Mouse (Mus musculus): ENCODE data around the gene Ghrl. TPM values are rescaled to one million over a fixed set of nuclear protein-coding genes. Genes with fewer than 3 reads are reported as not detected.
A peak's percentile ranks its signal among the peaks of the same experiment; 100 is the strongest.
"Not testable (repeated sequence)": the region's sequence is repeated elsewhere in the genome, so short reads cannot be mapped to it uniquely, and the experiment has no call there.

Ghrl gene
- polyA plus RNA-seq, 1 experiment from 2014 or later: 139 TPM

DNA sequence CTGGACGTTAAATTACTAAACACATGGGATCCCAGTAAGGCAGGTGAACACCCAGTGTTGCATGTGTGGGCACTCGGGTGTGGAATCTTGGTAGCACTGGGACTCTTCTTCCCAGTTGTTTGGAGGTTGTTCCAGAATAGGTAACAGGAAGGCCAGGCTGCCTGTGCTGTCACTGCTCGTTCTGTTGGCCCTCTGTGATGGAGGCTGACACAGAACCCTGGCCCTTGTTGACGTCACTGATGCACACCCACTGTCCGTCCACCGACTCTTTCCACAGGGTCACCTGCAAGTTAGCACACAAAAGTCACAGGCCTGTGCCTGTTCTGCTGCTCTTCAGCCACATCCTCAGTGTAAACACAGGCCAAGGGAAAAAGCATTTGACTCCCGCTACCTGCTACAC lies 8.5 kb upstream of the Ghrl start:
- H3K27ac ChIP-seq (ENCODE audit: low read depth, low read length): no peak overlapping the region
- no peaks in the 10 kb centered on the region for H3K27me3 ChIP-seq (replicated peaks; ENCODE audit: control insufficient read depth, insufficient read depth, low read length)
- no peaks in the 10 kb centered on the region for H3K9me3 ChIP-seq (ENCODE audit: control insufficient read depth)
- ATAC-seq: no peak
- H3K4me1 ChIP-seq (replicated peaks; ENCODE audit: control insufficient read depth, insufficient read depth, low read length): no peaks in the 10 kb centered on the region
- peaks cover 77% of the 10 kb centered on the region for H3K36me3 ChIP-seq (ENCODE audit: control insufficient read depth, insufficient read depth)
- no peak overlapping the region for H3K9ac ChIP-seq (ENCODE audit: low read depth, low read length)
- no peak for TF ChIP-seq CTCF (IDR thresholded peaks at IDR 0.05; ENCODE audit: low read depth)
- H3K4me2 ChIP-seq (replicated peaks; ENCODE audit: low read depth): no peak overlapping the region
- no peak overlapping the region for H3K4me3 ChIP-seq (ENCODE audit: low read depth, low read length)
- 89% methylated on average over 7 of the region's 7 CpGs for WGBS

DNA sequence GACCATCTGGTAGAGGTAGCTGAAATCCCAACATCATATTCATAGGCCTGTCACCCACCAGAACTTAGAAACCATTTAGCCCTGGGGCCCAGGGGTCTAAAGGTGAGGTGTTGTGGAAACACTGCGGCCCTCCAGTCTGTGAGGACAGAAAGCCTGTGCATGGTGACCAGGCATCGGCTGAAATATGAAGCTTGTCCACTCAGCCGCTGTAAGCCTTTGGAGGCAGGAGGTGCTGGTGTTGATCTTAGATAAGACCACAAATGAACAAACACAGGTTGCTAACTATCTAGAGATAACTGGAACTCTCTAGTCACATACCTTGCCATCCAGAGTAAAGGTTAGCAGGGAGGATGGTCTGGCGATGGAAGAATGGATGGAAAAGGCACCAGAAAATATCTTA lies 1.4 kb upstream of the Ghrl start:
- Histone ChIP-seq H3K4me3 (ENCODE audit: low read depth, low read length) (no peak overlapping the region), H3K9me3 (ENCODE audit: control insufficient read depth) (no peaks in the 10 kb centered on the region), H3K36me3 (ENCODE audit: control insufficient read depth, insufficient read depth) (peaks cover 39% of the 10 kb centered on the region), H3K4me1 (replicated peaks; ENCODE audit: control insufficient read depth, insufficient read depth, low read length) (no peaks in the 10 kb centered on the region), H3K27ac (ENCODE audit: low read depth, low read length) (no peak overlapping the region), H3K9ac (ENCODE audit: low read depth, low read length) (no peak overlapping the region), H3K4me2 (replicated peaks; ENCODE audit: low read depth) (no peak overlapping the region), H3K27me3 (replicated peaks; ENCODE audit: control insufficient read depth, insufficient read depth, low read length) (no peaks in the 10 kb centered on the region)
- WGBS: 47% methylated on average over 4 of the region's 4 CpGs
- no peak for ATAC-seq
- no peak for TF ChIP-seq CTCF (IDR thresholded peaks at IDR 0.05; ENCODE audit: low read depth)

DNA sequence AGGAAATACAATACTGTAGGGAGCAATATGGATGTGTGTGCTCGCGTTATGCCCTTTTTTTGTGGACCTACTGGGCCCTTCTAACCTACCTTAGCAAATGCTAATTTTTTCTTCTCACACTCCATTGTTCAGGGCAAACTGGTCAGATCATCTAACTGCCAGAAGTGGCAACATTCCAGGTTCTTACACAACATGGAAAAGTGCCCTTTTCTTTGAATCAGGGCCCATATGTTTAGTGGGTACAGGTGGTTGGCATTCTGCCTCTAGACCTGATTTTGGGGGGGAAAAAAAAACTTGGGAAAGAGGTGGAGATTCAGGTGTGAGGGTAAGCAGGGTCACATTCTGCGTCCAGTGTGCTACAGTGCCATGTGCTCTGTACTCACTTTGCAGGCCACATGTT lies 2.1 kb downstream of the Ghrl start:
- no peak overlapping the region for H3K4me3 ChIP-seq (ENCODE audit: low read depth, low read length)
- no peak overlapping the region for H3K4me2 ChIP-seq (replicated peaks; ENCODE audit: low read depth)
- no peak for TF ChIP-seq CTCF (IDR thresholded peaks at IDR 0.05; ENCODE audit: low read depth)
- no peak overlapping the region for H3K9ac ChIP-seq (ENCODE audit: low read depth, low read length)
- H3K27ac ChIP-seq (ENCODE audit: low read depth, low read length): no peak overlapping the region
- no peaks in the 10 kb centered on the region for H3K9me3 ChIP-seq (ENCODE audit: control insufficient read depth)
- no peak for ATAC-seq
- no peaks in the 10 kb centered on the region for H3K27me3 ChIP-seq (replicated peaks; ENCODE audit: control insufficient read depth, insufficient read depth, low read length)
- 86% methylated on average over 3 of the region's 3 CpGs for WGBS
- peaks cover 57% of the 10 kb centered on the region for H3K36me3 ChIP-seq (ENCODE audit: control insufficient read depth, insufficient read depth)
- no peaks in the 10 kb centered on the region for H3K4me1 ChIP-seq (replicated peaks; ENCODE audit: control insufficient read depth, insufficient read depth, low read length)

DNA sequence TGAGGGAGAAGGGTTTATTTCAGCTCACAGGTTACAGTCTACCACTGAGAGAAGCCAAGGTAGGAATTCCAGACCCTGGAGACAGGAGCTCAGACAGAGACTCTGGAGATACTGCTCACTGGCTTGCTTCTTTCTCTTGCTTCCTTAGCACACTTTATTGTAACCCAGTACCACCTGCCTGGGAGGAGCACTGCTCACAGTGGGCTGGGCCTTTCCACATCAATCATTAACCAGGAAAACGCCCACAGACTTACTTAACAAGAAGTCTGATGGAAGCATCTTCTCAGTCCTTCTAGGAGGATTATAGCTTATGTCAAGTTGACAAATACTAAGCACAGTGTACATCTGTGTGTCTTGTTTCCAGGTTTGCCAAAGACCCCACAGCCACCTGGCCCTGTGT lies 4.9 kb downstream of the Ghrl start:
- Histone ChIP-seq H3K27ac (ENCODE audit: low read depth, low read length) (no peak overlapping the region), H3K4me2 (replicated peaks; ENCODE audit: low read depth) (no peak overlapping the region), H3K9me3 (ENCODE audit: control insufficient read depth) (no peaks in the 10 kb centered on the region), H3K4me1 (replicated peaks; ENCODE audit: control insufficient read depth, insufficient read depth, low read length) (0 out of 2 replicates have a peak, but pooled peaks cover 3% of the 10 kb centered on the region), H3K36me3 (ENCODE audit: control insufficient read depth, insufficient read depth) (peaks cover 69% of the 10 kb centered on the region), H3K27me3 (replicated peaks; ENCODE audit: control insufficient read depth, insufficient read depth, low read length) (no peaks in the 10 kb centered on the region), H3K4me3 (ENCODE audit: low read depth, low read length) (no peak overlapping the region), H3K9ac (ENCODE audit: low read depth, low read length) (no peak overlapping the region)
- peak; percentile 58 for ATAC-seq
- TF ChIP-seq CTCF (IDR thresholded peaks at IDR 0.05; ENCODE audit: low read depth): no peak
- WGBS: 31% methylated on average over 1 of the region's 1 CpGs

DNA sequence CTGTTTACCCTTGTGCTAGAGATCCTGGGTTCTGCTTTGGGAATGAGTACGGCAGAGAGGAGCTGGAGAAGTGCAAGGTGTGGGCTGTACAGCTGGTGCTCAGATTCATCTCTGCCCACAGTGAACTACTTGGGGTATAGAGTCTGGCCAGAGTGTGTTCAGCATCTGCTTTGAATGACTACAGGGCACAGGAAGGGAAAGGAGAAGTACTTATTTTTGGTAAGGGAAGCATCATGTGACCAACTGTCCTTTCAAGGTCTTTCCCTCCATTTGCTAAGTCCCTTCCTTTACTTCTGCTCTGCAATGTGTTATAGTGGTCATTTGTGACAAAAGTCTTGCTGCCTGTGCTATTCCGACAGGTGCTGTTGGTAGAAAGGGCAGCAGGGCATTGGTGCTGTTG lies 5.4 kb downstream of the Ghrl start:
- ATAC-seq: no peak
- Histone ChIP-seq H3K9ac (ENCODE audit: low read depth, low read length) (no peak overlapping the region), H3K36me3 (ENCODE audit: control insufficient read depth, insufficient read depth) (peaks cover 74% of the 10 kb centered on the region), H3K27me3 (replicated peaks; ENCODE audit: control insufficient read depth, insufficient read depth, low read length) (no peaks in the 10 kb centered on the region), H3K4me2 (replicated peaks; ENCODE audit: low read depth) (no peak overlapping the region), H3K27ac (ENCODE audit: low read depth, low read length) (peak overlapping the region; percentile 50; the same call in 1 of the 2 replicates), H3K9me3 (ENCODE audit: control insufficient read depth) (no peaks in the 10 kb centered on the region), H3K4me3 (ENCODE audit: low read depth, low read length) (no peak overlapping the region), H3K4me1 (replicated peaks; ENCODE audit: control insufficient read depth, insufficient read depth, low read length) (0 out of 2 replicates have a peak, but pooled peaks cover 3% of the 10 kb centered on the region)
- no peak for TF ChIP-seq CTCF (IDR thresholded peaks at IDR 0.05; ENCODE audit: low read depth)
- WGBS: 73% methylated on average over 2 of the region's 2 CpGs

DNA sequence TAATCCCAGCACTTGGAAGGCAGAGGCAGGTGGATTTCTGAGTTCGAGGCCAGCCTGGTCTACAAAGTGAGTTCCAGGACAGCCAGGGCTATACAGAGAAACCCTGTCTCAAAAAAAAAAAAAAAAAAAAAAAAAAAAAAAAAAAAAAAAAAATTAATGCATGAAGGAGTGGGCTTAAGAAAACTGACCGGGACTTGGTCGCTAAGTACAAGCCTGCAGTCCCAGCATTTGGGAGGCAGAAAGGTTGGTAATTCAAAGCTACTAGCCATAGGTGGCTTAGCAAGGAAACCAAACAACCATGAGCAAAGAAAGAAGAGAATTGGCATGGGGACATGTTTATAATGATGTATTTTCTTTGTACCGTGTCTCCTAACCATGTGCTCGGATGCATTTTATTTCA lies 6.3 kb downstream of the Ghrl start:
- H3K36me3 ChIP-seq (ENCODE audit: control insufficient read depth, insufficient read depth): peaks cover 76% of the 10 kb centered on the region
- WGBS: 85% methylated on average over 5 of the region's 5 CpGs
- not testable (repeated sequence) for H3K9ac ChIP-seq (ENCODE audit: low read depth, low read length); H3K27me3 ChIP-seq (replicated peaks; ENCODE audit: control insufficient read depth, insufficient read depth, low read length); H3K9me3 ChIP-seq (ENCODE audit: control insufficient read depth); H3K4me1 ChIP-seq (replicated peaks; ENCODE audit: control insufficient read depth, insufficient read depth, low read length); H3K4me2 ChIP-seq (replicated peaks; ENCODE audit: low read depth); H3K4me3 ChIP-seq (ENCODE audit: low read depth, low read length); ATAC-seq; H3K27ac ChIP-seq (ENCODE audit: low read depth, low read length)

DNA sequence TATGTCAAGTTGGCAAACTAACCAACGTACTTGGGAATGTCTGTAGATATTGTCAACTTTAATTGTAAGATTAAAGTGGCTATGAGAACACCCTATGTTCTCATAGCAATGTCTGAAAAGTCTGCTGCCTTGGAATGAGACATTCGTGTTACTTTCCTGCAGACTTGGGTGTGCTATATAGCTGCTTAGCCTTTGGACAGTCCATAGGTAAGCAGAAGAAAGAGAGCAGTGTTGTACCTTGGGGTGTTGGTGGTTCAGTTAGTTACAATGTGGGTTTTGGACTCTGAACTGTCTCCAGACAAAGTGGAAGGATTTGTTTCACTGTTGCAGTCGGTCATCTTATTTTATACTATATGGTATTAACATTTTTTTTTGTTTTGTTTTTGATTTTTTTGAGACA lies 7.0 kb downstream of the Ghrl start:
- H3K27ac ChIP-seq (ENCODE audit: low read depth, low read length): peak overlapping the region; percentile 64; the same call in 1 of the 2 replicates
- H3K27me3 ChIP-seq (replicated peaks; ENCODE audit: control insufficient read depth, insufficient read depth, low read length): no peaks in the 10 kb centered on the region
- no peaks in the 10 kb centered on the region for H3K9me3 ChIP-seq (ENCODE audit: control insufficient read depth)
- H3K4me3 ChIP-seq (ENCODE audit: low read depth, low read length): no peak overlapping the region
- no peak for TF ChIP-seq CTCF (IDR thresholded peaks at IDR 0.05; ENCODE audit: low read depth)
- H3K9ac ChIP-seq (ENCODE audit: low read depth, low read length): no peak overlapping the region
- H3K36me3 ChIP-seq (ENCODE audit: control insufficient read depth, insufficient read depth): peaks cover 83% of the 10 kb centered on the region
- WGBS: 66% methylated on average over 3 of the region's 3 CpGs
- H3K4me1 ChIP-seq (replicated peaks; ENCODE audit: control insufficient read depth, insufficient read depth, low read length): 0 out of 2 replicates have a peak, but pooled peaks cover 3% of the 10 kb centered on the region
- no peak overlapping the region for H3K4me2 ChIP-seq (replicated peaks; ENCODE audit: low read depth)
- ATAC-seq: peak; percentile 66
